Mouse (Mus musculus) forebrain, embryonic 11.5 days (tissue): ENCODE measurements around the gene Tmem138. TPM values are rescaled to one million over a fixed set of nuclear protein-coding genes. Genes with fewer than 3 reads are reported as not detected.
A peak's percentile ranks its signal among the peaks of the same experiment; 100 is the strongest.

ENCODE experiments used
- ATAC-seq: fragments of 200-750 bp; cut with Nextera tagmentation; replicated peaks from 2 replicates; pipeline ENCODE4 v1.8.0; 2017; ENCODE audit warnings: moderate TSS enrichment; ENCODE audit not compliant: low FRiP score
- DNase-seq: peaks from one replicate; pipeline ENCODE4 v3.0.0-alpha.2; 2017; ENCODE audit warnings: low spot score
- H3K27ac ChIP-seq: fragments of 300-500 bp; sonication (generic); 2 replicates; pipeline ENCODE4 v1.5.1; 2014; ENCODE audit warnings: low read depth, low read length
- H3K27me3 ChIP-seq: fragments of 300-500 bp; sonication (generic); 2 replicates; pipeline ENCODE4 v1.6.1; 2014; ENCODE audit warnings: mild to moderate bottlenecking, low read length, mixed read lengths; ENCODE audit not compliant: control insufficient read depth, insufficient read depth
- H3K36me3 ChIP-seq: fragments of 300-500 bp; sonication (generic); 2 replicates; pipeline ENCODE4 v1.6.1; 2014; ENCODE audit warnings: mild to moderate bottlenecking, low read length, moderate library complexity, mixed read lengths; ENCODE audit not compliant: control insufficient read depth, insufficient read depth
- H3K4me1 ChIP-seq: fragments of 300-500 bp; sonication (generic); replicated peaks from 2 replicates; pipeline ENCODE4 v1.6.1; 2014; ENCODE audit warnings: low read length, mixed read lengths; ENCODE audit not compliant: control insufficient read depth, insufficient read depth
- H3K4me2 ChIP-seq: fragments of 300-500 bp; sonication (generic); 2 replicates; pipeline ENCODE4 v1.6.1; 2014; ENCODE audit warnings: low read depth, mild to moderate bottlenecking, low read length, moderate library complexity, mixed read lengths; ENCODE audit not compliant: severe bottlenecking
- H3K4me3 ChIP-seq: fragments of 300-500 bp; sonication (generic); 2 replicates; pipeline ENCODE4 v1.5.1; 2014; ENCODE audit warnings: low read depth, low read length
- H3K9ac ChIP-seq: fragments of 300-500 bp; sonication (generic); 2 replicates; pipeline ENCODE4 v1.6.1; 2014; ENCODE audit warnings: low read length
- H3K9me3 ChIP-seq: fragments of 300-500 bp; sonication (generic); 2 replicates; pipeline ENCODE4 v1.6.1; 2016; ENCODE audit warnings: low read length, mixed read lengths; ENCODE audit not compliant: control insufficient read depth
- WGBS: fragments of 180-500 bp; shearing (Covaris S2); extraction: QIAGEN DNeasy Blood & Tissue Kit; methylation state at CpG from one replicate; pipeline ENCODE4 v1.1.7; 2014; 5-methylcytosine and 5-hydroxymethylcytosine counted together
- polyA plus RNA-seq: library from polyadenylated mRNA; unstranded; fragments of >200 nt; fragmentation: Nextera tagmentation; extraction: Ambion mirVana; gene quantifications from 2 replicates; pipeline ENCODE4 v1.2.1, GENCODE M21; 2014

Tmem138 gene
- polyA plus RNA-seq = 60.2 and 65.8 TPM in 2 replicates

- Histone ChIP-seq H3K4me1 (peaks cover 5% of the 10 kb centered on the region; the same call in 1 of the 2 replicates), H3K9ac (peak within 1 kb of the TSS; percentile 84), H3K4me3 (peak within 1 kb of the TSS; percentile 68), H3K4me2 (peak within 1 kb of the TSS; percentile 87), H3K27me3 (no peaks in the 10 kb centered on the region), H3K27ac (peak within 1 kb of the TSS; percentile 87), H3K36me3 (no peaks in the 10 kb centered on the region; the same call in 1 of the 2 replicates), H3K9me3 (no peaks in the 10 kb centered on the region)
- WGBS = under 1% methylated on average over 44 of the region's 44 CpGs
- DNase-seq = peak; percentile 92
- ATAC-seq = peak; percentile 96
These were observed at the start of gene Tmem138, which contains the start of gene Cyb561a3 for GRCm38 (mm10) chr19:10576690-10577561. Gene Tmem138 (minus strand): TSS chr19:10577362. Gene Cyb561a3 (plus strand): TSS chr19:10577172.

DNA sequence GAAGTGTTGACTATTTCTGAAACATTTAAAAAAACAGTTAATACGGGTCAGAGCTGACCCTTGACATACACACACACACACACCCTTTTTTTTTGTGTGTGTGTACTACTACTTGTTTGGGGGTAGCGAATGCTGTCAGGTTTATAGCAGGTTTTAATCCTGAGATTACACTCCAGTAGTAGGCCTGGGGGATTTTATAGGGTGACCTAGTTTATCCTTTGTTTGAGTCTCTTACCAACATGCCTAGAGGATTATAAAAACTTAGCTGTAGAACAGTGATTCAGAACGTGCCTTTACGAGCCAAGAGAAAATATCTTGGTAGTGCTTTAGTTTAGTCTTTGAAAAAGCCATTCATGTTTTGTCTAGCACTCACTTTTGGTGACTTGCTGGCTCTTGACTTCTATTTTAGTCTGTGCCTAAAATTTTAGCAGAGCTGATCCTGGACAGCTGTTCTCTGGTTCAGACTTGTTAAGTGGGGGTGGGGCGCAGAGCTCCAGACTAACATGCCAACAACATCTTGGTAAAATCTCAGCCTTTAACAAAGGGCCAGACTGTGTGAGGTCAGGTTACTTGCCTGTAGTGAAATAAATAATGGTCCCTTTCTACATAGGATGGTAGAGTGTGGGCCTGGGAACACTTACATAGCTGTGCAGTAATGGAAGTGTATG, 31.5 kb upstream of the Tmem138 start:
- peaks cover 12% of the 10 kb centered on the region for H3K4me1 ChIP-seq
- H3K9ac ChIP-seq = no peak overlapping the region
- no peaks in the 10 kb centered on the region for H3K27me3 ChIP-seq
- no peak overlapping the region for H3K27ac ChIP-seq
- H3K4me2 ChIP-seq = no peak overlapping the region
- 95% methylated on average over 5 of the region's 5 CpGs for WGBS
- no peaks in the 10 kb centered on the region for H3K9me3 ChIP-seq
- no peak for ATAC-seq
- peaks cover 28% of the 10 kb centered on the region for H3K36me3 ChIP-seq
- no peak overlapping the region for H3K4me3 ChIP-seq
- DNase-seq = no peak

DNA sequence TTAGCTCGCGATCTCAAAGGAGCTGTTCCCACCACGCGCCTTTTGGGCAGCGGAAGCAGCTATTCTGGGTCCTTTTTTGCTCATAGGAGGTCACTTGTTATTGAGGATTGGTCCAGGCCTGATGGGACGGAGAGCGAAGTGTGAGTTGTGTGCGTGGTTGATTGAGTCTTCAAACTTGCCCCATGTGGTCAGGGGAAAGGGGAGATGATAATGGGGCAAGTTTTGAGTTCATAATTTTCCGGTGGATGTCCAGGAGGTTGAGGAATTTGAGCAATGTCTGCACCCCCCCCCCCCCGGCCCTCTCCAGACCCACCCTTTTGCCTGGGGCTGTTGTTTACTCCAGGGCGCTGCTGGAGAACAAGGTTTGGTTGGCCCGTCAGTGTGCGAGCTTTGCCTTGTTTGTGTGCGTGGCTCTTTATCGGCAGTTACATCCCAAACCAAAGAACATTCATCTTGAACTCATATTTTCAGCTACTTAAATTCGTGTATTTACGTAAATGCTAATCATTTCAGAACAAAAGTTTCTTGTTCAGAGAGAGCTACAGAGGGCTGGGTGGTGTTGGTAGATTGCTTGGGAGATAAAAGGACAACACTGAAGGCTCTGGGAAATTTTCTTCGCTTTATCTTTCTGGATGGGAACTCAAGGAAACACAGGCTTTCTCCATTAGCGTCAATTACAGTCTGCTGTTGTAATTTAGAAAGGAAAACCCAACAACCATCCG, 28.9 kb upstream of the Tmem138 start:
- Histone ChIP-seq H3K9me3 (no peaks in the 10 kb centered on the region), H3K27me3 (no peaks in the 10 kb centered on the region), H3K36me3 (peaks cover 15% of the 10 kb centered on the region; the same call in 1 of the 2 replicates), H3K9ac (peak overlapping the region; percentile 96), H3K4me2 (peak overlapping the region; percentile 76), H3K4me1 (peaks cover 12% of the 10 kb centered on the region), H3K27ac (peak overlapping the region; percentile 72; the same call in 1 of the 2 replicates), H3K4me3 (peak overlapping the region; percentile 96)
- no peak for ATAC-seq
- DNase-seq = peak; percentile 61
- 8% methylated on average over 20 of the region's 20 CpGs for WGBS

GRCm38 (mm10) chr19:10605293-10605900, 28.2 kb upstream of the Tmem138 start, which contains the start of the genes Ddb1 and Tkfc:
Gene Ddb1 (plus strand): TSS chr19:10605327.
Gene Tkfc (minus strand): TSS chr19:10605654.
- ATAC-seq = peak; percentile 96
- WGBS = under 1% methylated on average over 49 of the region's 49 CpGs
- Histone ChIP-seq H3K27me3 (no peaks in the 10 kb centered on the region), H3K4me1 (peaks cover 12% of the 10 kb centered on the region), H3K9ac (peak within 1 kb of the TSS; percentile 96), H3K9me3 (no peaks in the 10 kb centered on the region), H3K27ac (peak within 1 kb of the TSS; percentile 85), H3K4me3 (peak within 1 kb of the TSS; percentile 96), H3K36me3 (peaks cover 13% of the 10 kb centered on the region; the same call in 1 of the 2 replicates), H3K4me2 (peak within 1 kb of the TSS; percentile 76)
- peak; percentile 99 for DNase-seq

- DNase-seq = no peak
- WGBS = 69% methylated on average over 3 of the region's 3 CpGs
These were observed 27.4 kb upstream of the Tmem138 start for GRCm38 (mm10) chr19:10604534-10604933.

DNA sequence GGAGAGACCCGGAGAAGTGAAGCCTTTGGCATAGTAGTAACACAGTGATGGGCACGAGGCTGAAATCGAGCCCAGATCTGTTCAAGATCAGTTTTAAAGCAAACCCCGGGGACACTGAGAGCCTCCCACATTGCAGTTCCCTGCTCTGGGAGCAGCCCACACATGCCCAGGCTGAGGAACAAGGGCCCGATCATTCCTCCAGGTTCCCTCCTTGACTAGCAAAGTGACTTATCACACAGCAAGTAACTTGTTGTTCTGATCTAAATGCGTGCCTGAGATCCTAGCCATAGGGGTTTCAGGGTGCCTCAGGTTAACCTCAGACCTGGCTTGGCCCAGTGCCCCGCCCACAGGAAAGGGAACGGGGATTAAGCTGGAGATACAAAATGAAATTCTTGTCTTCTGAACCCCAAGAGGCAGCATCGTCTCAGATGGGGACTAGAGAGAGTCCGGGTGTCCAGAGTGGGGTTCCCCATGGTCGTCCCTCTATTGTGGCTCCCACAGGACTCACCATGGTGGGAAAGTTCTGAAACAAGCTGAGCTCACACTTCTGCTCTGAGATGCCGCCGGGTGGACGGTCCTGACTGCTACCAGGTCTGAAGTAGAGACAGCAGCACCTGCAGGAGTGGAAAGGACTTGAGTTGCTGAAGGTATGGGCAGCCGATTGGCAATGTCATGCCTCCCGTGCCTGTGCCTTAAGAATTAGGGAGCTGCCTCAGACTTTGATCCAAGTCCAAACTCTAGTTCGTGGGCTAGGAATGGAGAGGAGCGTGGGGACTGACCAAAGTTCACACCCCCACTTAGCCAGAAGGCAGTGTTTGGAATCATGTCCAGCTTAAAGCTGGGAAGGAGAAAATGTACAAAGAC, 26.7 kb upstream of the Tmem138 start:
- DNase-seq (no peak), ATAC-seq (no peak)
- no peaks in the 10 kb centered on the region for H3K9me3 ChIP-seq
- WGBS = 85% methylated on average over 18 of the region's 18 CpGs
- no peak overlapping the region for H3K27ac ChIP-seq
- no peak overlapping the region for H3K9ac ChIP-seq
- H3K4me2 ChIP-seq = no peak overlapping the region
- peaks cover 12% of the 10 kb centered on the region for H3K4me1 ChIP-seq
- peaks cover 10% of the 10 kb centered on the region; the same call in 1 of the 2 replicates for H3K36me3 ChIP-seq
- no peaks in the 10 kb centered on the region for H3K27me3 ChIP-seq
- no peak overlapping the region for H3K4me3 ChIP-seq

More at GRCm38 (mm10) chr19:10604534-10604933, 27.4 kb upstream of the Tmem138 start:
- 0 out of 2 replicates have a peak, but pooled peaks have one; percentile 0 for ATAC-seq
- H3K4me1 ChIP-seq = peaks cover 12% of the 10 kb centered on the region
- peak overlapping the region; percentile 85; the same call in 1 of the 2 replicates for H3K27ac ChIP-seq
- peak overlapping the region; percentile 96 for H3K9ac ChIP-seq
- no peaks in the 10 kb centered on the region for H3K9me3 ChIP-seq
- peaks cover 10% of the 10 kb centered on the region; the same call in 1 of the 2 replicates for H3K36me3 ChIP-seq
- H3K4me3 ChIP-seq = peak overlapping the region; percentile 96
- H3K27me3 ChIP-seq = no peaks in the 10 kb centered on the region
- H3K4me2 ChIP-seq = peak overlapping the region; percentile 76

GRCm38 (mm10) chr19:10602787-10603186, 25.6 kb upstream of the Tmem138 start:
- peak overlapping the region; percentile 85 for H3K9ac ChIP-seq
- H3K27ac ChIP-seq = peak overlapping the region; percentile 93
- H3K4me3 ChIP-seq = peak overlapping the region; percentile 28
- H3K9me3 ChIP-seq = no peaks in the 10 kb centered on the region
- H3K4me2 ChIP-seq = peak overlapping the region; percentile 53
- peaks cover 12% of the 10 kb centered on the region for H3K4me1 ChIP-seq
- H3K27me3 ChIP-seq = no peaks in the 10 kb centered on the region
- ATAC-seq = peak; percentile 64
- peaks cover 2% of the 10 kb centered on the region; the same call in 1 of the 2 replicates for H3K36me3 ChIP-seq
- peak; percentile 94 for DNase-seq
- 2% methylated on average over 9 of the region's 9 CpGs for WGBS
